Mouse (Mus musculus) hindbrain, embryonic 12.5 days (tissue): ENCODE data around the gene Evl. TPM values are rescaled to one million over a fixed set of nuclear protein-coding genes. Genes with fewer than 3 reads are reported as not detected.

Source experiments
- ATAC-seq: fragments of 200-750 bp; cut with Nextera tagmentation; 2 replicates; pipeline ENCODE4 v1.8.0; 2017; ENCODE audit warnings: moderate TSS enrichment; ENCODE audit not compliant: low FRiP score
- H3K27ac ChIP-seq: fragments of 300-500 bp; sonication (generic); 2 replicates; pipeline ENCODE4 v1.5.1; 2016; ENCODE audit warnings: mild to moderate bottlenecking
- H3K27me3 ChIP-seq: fragments of 300-500 bp; sonication (generic); 2 replicates; pipeline ENCODE4 v1.6.1; 2016; ENCODE audit warnings: mild to moderate bottlenecking
- H3K36me3 ChIP-seq: fragments of 300-500 bp; sonication (generic); 2 replicates; pipeline ENCODE4 v1.6.1; 2016; ENCODE audit warnings: mild to moderate bottlenecking
- H3K4me1 ChIP-seq: fragments of 300-500 bp; sonication (generic); 2 replicates; pipeline ENCODE4 v1.6.1; 2016
- H3K4me2 ChIP-seq: fragments of 300-500 bp; sonication (generic); replicated peaks from 2 replicates; pipeline ENCODE4 v1.6.1; 2016; ENCODE audit warnings: mild to moderate bottlenecking
- H3K4me3 ChIP-seq: fragments of 300-500 bp; sonication (generic); 2 replicates; pipeline ENCODE4 v1.5.1; 2016; ENCODE audit warnings: mild to moderate bottlenecking
- H3K9ac ChIP-seq: fragments of 300-500 bp; sonication (generic); 2 replicates; pipeline ENCODE4 v1.6.1; 2016; ENCODE audit warnings: mild to moderate bottlenecking, moderate library complexity
- H3K9me3 ChIP-seq: fragments of 300-500 bp; sonication (generic); replicated peaks from 2 replicates; pipeline ENCODE4 v1.6.1; 2016; ENCODE audit warnings: mild to moderate bottlenecking
- WGBS: fragments of 180-500 bp; shearing (Covaris S2); methylation state at CpG from one replicate; pipeline ENCODE4 v1.1.7; 2016; 5-methylcytosine and 5-hydroxymethylcytosine counted together
- polyA plus RNA-seq: library from polyadenylated mRNA; unstranded; fragments of >200 nt; fragmentation: Nextera tagmentation; extraction: Ambion mirVana; gene quantifications from 2 replicates; pipeline ENCODE4 v1.2.1, GENCODE M21; 2016

Gene Evl
- polyA plus RNA-seq, 1 experiment from 2014 or later: 147 TPM

DNA sequence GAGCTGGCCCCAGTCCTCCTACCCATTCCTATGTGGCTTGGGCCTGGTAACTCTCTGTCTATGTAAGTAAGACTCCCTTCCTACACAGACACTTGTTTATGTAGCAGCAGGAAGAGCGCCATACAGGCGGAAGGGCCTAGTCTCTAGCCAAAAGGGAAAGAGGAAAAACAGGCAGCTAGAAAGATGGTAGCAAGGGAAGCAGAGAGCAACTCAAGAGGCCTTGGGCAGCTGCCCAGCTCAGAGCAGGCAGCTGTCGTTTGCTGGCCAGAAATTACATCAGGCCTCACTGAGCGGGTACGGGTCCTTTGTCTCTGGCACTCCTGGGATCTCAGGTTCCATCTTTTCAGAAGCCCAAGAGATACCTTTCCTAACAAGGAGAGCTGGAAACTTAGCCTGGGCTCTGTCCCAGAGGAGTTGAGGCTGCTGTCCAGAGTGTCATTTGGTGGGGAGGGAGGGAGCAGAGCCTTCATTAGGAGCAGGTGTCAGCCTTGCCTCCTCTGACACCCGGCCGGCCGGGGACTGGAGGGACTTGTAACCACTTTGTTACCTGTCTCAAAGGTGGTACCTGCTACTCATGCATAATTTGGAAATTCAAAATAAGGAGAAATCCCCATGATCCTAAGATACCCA, 114.2 kb downstream of the Evl start:
- Histone ChIP-seq H3K9me3 (no peaks in the 10 kb centered on the region), H3K4me1 (peaks cover 8% of the 10 kb centered on the region), H3K36me3 (peaks cover 22% of the 10 kb centered on the region), H3K4me2 (no peak overlapping the region), H3K27ac (0 out of 2 replicates have a peak overlapping the region, but pooled peaks have one; percentile 23), H3K4me3 (no peak overlapping the region), H3K27me3 (no peaks in the 10 kb centered on the region), H3K9ac (no peak overlapping the region)
- WGBS: 89% methylated on average over 8 of the region's 8 CpGs
- no peak for ATAC-seq

- Histone ChIP-seq H3K4me2 (no peak overlapping the region), H3K9ac (no peak overlapping the region), H3K36me3 (peaks cover 41% of the 10 kb centered on the region), H3K4me3 (no peak overlapping the region), H3K27ac (no peak overlapping the region), H3K27me3 (no peaks in the 10 kb centered on the region), H3K9me3 (no peaks in the 10 kb centered on the region), H3K4me1 (peaks cover 8% of the 10 kb centered on the region)
- 85% methylated on average over 2 of the region's 2 CpGs for WGBS
- ATAC-seq: no peak
Measured at GRCm38 (mm10) chr12:108671541-108671940, 117.0 kb downstream of the Evl start.

DNA sequence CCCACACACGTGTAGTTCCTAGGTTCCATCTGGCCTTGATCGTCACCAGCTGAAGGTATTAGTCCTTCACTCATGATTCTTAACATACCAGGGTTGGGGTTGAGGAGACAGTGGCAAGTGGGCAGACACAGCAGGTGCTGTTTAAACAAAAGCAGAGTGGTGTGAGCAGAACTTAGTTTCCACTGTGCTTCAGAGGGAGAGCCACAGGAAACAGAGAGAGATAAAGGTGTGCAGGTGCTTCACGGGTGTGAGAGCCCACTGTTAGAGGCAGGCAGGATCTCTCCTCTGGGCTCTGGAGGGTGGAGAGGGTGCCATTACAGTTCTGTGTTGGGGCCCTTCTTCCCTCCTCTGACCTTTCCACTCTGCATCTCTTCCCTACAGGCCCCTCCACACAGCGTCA, 118.4 kb downstream of the Evl start:
- Histone ChIP-seq H3K9me3 (no peaks in the 10 kb centered on the region), H3K9ac (no peak overlapping the region), H3K4me2 (no peak overlapping the region), H3K4me1 (peaks cover 8% of the 10 kb centered on the region), H3K27ac (no peak overlapping the region), H3K36me3 (peaks cover 54% of the 10 kb centered on the region), H3K4me3 (no peak overlapping the region), H3K27me3 (no peaks in the 10 kb centered on the region)
- ATAC-seq: no peak
- 83% methylated on average over 4 of the region's 4 CpGs for WGBS

GRCm38 (mm10) chr12:108673546-108673945, 119.0 kb downstream of the Evl start:
- Histone ChIP-seq H3K9ac (no peak overlapping the region), H3K4me3 (no peak overlapping the region), H3K9me3 (no peaks in the 10 kb centered on the region), H3K4me2 (no peak overlapping the region), H3K36me3 (peaks cover 56% of the 10 kb centered on the region), H3K27me3 (no peaks in the 10 kb centered on the region), H3K4me1 (peaks cover 4% of the 10 kb centered on the region), H3K27ac (no peak overlapping the region)
- no peak for ATAC-seq
- 70% methylated on average over 3 of the region's 3 CpGs for WGBS

GRCm38 (mm10) chr12:108674502-108674901, 120.0 kb downstream of the Evl start:
- Histone ChIP-seq H3K9ac (no peak overlapping the region), H3K27me3 (no peaks in the 10 kb centered on the region), H3K36me3 (peaks cover 66% of the 10 kb centered on the region), H3K4me1 (no peaks in the 10 kb centered on the region), H3K27ac (no peak overlapping the region), H3K4me2 (no peak overlapping the region), H3K9me3 (no peaks in the 10 kb centered on the region), H3K4me3 (no peak overlapping the region)
- WGBS: 91% methylated on average over 4 of the region's 4 CpGs
- ATAC-seq: no peak

GRCm38 (mm10) chr12:108674916-108675315, 120.4 kb downstream of the Evl start:
- no peaks in the 10 kb centered on the region for H3K27me3 ChIP-seq
- no peak overlapping the region for H3K27ac ChIP-seq
- no peaks in the 10 kb centered on the region for H3K9me3 ChIP-seq
- H3K36me3 ChIP-seq: peaks cover 70% of the 10 kb centered on the region
- H3K4me3 ChIP-seq: no peak overlapping the region
- no peak overlapping the region for H3K9ac ChIP-seq
- no peaks in the 10 kb centered on the region for H3K4me1 ChIP-seq
- ATAC-seq: no peak
- WGBS: 93% methylated on average over 2 of the region's 2 CpGs
- no peak overlapping the region for H3K4me2 ChIP-seq

DNA sequence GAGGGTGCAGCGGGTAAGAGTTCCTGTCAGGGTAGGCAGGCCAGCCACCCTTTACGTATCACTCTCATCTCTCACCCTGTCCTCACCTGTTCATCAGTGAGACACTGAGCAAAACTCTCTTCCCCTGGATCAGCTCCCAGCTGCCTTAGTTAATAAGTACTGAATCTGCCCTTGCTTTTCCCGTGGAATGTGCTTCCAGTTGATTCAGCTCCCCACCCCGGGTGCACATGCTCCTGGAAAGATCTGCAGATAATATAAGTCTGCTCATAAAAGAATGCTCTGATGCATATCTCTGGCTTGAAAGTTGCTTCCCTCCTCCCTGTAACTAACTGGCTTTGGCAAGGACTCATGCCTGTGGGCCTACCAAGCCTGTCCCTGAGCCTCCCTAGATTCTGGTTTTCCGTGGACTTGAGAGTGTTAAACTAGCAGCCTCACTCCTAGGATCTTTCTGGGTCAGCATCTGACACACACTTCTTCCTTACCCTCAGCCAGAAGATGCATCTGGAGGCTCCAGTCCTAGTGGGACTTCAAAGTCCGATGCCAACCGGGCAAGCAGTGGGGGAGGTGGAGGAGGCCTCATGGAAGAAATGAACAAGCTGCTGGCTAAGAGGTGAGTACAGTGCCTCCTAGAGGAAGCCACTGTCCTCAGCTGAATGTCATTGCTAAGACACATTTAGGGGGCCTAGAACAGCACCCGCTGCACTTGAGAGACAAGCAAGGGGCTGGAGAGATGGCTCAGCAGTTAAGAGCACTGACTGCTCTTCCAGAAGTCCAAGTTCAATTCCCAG, 121.3 kb downstream of the Evl start:
- WGBS: 81% methylated on average over 8 of the region's 8 CpGs
- ATAC-seq: no peak
- no peaks in the 10 kb centered on the region for H3K4me1 ChIP-seq
- no peak overlapping the region for H3K4me2 ChIP-seq
- H3K4me3 ChIP-seq: no peak overlapping the region
- no peak overlapping the region for H3K27ac ChIP-seq
- no peak overlapping the region for H3K9ac ChIP-seq
- no peaks in the 10 kb centered on the region for H3K27me3 ChIP-seq
- no peaks in the 10 kb centered on the region for H3K9me3 ChIP-seq
- peaks cover 71% of the 10 kb centered on the region for H3K36me3 ChIP-seq

- no peak for ATAC-seq
- H3K4me2 ChIP-seq: no peak overlapping the region
- no peaks in the 10 kb centered on the region for H3K4me1 ChIP-seq
- H3K36me3 ChIP-seq: peaks cover 81% of the 10 kb centered on the region
- no peak overlapping the region for H3K9ac ChIP-seq
- no peaks in the 10 kb centered on the region for H3K27me3 ChIP-seq
- H3K9me3 ChIP-seq: no peaks in the 10 kb centered on the region
- no peak overlapping the region for H3K4me3 ChIP-seq
- 98% methylated on average over 5 of the region's 5 CpGs for WGBS
- no peak overlapping the region for H3K27ac ChIP-seq
Measured at GRCm38 (mm10) chr12:108677116-108677515, 122.6 kb downstream of the Evl start.

GRCm38 (mm10) chr12:108678366-108678765, 123.8 kb downstream of the Evl start:
- ATAC-seq: no peak
- Histone ChIP-seq H3K9me3 (no peaks in the 10 kb centered on the region), H3K36me3 (peaks cover 83% of the 10 kb centered on the region), H3K27me3 (no peaks in the 10 kb centered on the region), H3K9ac (no peak overlapping the region), H3K4me2 (no peak overlapping the region), H3K4me1 (no peaks in the 10 kb centered on the region), H3K27ac (no peak overlapping the region), H3K4me3 (no peak overlapping the region)
- 89% methylated on average over 4 of the region's 4 CpGs for WGBS

DNA sequence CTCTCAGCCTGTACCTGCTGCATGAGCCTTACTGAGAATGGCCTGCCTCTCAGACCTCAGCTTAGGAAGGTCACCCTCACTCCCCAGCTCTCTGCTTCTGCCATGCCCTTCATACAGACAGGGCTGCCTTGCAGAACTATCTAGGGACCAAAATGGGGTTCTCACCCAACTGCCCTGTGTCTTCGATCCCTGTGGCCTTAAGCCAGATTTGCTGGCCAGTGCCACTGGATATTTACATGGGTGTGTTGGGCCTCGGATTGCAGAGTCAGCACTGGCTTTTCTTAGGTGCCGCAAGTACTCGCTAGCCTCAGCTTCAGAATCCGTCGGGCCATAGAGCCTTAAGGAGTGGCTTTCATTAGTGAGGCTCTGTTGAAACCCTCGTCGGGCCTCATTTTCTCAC, 126.3 kb downstream of the Evl start:
- Histone ChIP-seq H3K36me3 (peaks cover 84% of the 10 kb centered on the region), H3K4me2 (no peak overlapping the region), H3K4me1 (no peaks in the 10 kb centered on the region), H3K9ac (no peak overlapping the region), H3K27ac (no peak overlapping the region), H3K27me3 (no peaks in the 10 kb centered on the region), H3K4me3 (no peak overlapping the region), H3K9me3 (no peaks in the 10 kb centered on the region)
- 95% methylated on average over 8 of the region's 8 CpGs for WGBS
- ATAC-seq: no peak

- Histone ChIP-seq H3K27me3 (no peaks in the 10 kb centered on the region), H3K36me3 (peaks cover 89% of the 10 kb centered on the region), H3K4me3 (no peak overlapping the region), H3K4me1 (no peaks in the 10 kb centered on the region), H3K27ac (no peak overlapping the region), H3K9me3 (no peaks in the 10 kb centered on the region), H3K9ac (no peak overlapping the region), H3K4me2 (no peak overlapping the region)
- WGBS: 92% methylated on average over 13 of the region's 13 CpGs
- ATAC-seq: no peak
Measured at GRCm38 (mm10) chr12:108682240-108683023, 127.9 kb downstream of the Evl start.

GRCm38 (mm10) chr12:108686463-108686862, 131.9 kb downstream of the Evl start:
- no peak for ATAC-seq
- Histone ChIP-seq H3K27ac (no peak overlapping the region), H3K4me3 (no peak overlapping the region), H3K9ac (no peak overlapping the region), H3K36me3 (peaks cover 80% of the 10 kb centered on the region), H3K4me2 (no peak overlapping the region), H3K4me1 (no peaks in the 10 kb centered on the region; the same call in 1 of the 2 replicates), H3K27me3 (no peaks in the 10 kb centered on the region), H3K9me3 (no peaks in the 10 kb centered on the region)
- 86% methylated on average over 6 of the region's 6 CpGs for WGBS
